Mouse (Mus musculus): ENCODE data around the gene Rnf220. TPM values are rescaled to one million over a fixed set of nuclear protein-coding genes. Genes with fewer than 3 reads are reported as not detected.
A peak's percentile ranks its signal among the peaks of the same experiment; 100 is the strongest.

Rnf220 gene
- polyA plus RNA-seq, 1 experiment from 2014 or later, result 115 TPM

DNA sequence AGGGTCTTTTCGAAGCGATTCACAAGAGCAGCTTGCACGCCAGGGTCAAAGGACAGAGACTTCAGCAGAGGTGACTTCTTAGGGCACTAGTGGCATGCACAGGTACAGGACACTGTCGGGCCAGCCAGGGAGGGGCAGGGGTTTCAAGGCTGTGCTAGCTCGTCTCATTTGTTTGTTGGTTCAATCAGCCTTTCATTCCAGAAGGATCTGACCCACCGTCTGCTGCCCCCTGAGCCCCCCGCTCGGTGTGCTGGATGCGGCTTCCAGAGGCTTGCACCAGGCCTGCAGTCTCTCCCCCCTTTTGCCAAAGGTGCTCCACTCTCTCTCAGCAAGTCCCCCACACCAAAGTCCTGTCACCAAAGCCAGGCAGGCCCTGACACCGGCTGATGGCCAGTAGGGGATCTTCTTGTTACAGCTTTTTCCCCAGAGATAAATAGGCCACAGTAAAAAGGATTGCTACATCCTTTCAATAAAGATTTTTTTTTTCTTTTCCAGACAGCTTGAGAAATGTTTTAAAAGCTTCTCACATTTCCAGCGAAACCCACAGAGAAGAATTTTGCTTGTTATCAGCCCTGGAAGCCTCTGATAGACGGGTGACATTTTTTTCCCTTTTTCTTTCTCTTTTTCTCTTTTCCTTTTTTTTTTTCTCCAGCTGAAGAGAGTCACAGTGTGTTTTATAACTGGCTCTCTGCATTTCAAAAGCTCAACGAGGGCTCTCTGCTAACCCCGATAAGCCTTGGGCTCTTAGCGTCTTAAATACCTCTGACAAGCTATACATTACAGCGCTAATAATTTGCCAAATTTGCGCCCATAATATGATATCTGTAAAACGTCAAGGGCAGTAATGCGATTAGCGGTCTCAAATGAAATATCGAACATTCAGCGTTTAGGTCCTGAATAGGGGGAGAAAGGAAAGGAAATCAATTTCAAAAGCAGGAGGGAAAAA, 105.7 kb downstream of the Rnf220 start:
- 0 out of 2 replicates have a peak, but pooled peaks have one; percentile 28 for ATAC-seq
- Histone ChIP-seq H3K9me3 (replicated peaks) (no peaks in the 10 kb centered on the region), H3K36me3 (ENCODE audit: poor library complexity, severe bottlenecking) (no peaks in the 10 kb centered on the region), H3K4me3 (no peak overlapping the region), H3K27me3 (peaks cover 12% of the 10 kb centered on the region), H3K27ac (no peak overlapping the region), H3K4me1 (peaks cover 27% of the 10 kb centered on the region), H3K4me2 (no peak overlapping the region), H3K9ac (no peak overlapping the region)
- WGBS, result 33% methylated on average over 22 of the region's 22 CpGs

DNA sequence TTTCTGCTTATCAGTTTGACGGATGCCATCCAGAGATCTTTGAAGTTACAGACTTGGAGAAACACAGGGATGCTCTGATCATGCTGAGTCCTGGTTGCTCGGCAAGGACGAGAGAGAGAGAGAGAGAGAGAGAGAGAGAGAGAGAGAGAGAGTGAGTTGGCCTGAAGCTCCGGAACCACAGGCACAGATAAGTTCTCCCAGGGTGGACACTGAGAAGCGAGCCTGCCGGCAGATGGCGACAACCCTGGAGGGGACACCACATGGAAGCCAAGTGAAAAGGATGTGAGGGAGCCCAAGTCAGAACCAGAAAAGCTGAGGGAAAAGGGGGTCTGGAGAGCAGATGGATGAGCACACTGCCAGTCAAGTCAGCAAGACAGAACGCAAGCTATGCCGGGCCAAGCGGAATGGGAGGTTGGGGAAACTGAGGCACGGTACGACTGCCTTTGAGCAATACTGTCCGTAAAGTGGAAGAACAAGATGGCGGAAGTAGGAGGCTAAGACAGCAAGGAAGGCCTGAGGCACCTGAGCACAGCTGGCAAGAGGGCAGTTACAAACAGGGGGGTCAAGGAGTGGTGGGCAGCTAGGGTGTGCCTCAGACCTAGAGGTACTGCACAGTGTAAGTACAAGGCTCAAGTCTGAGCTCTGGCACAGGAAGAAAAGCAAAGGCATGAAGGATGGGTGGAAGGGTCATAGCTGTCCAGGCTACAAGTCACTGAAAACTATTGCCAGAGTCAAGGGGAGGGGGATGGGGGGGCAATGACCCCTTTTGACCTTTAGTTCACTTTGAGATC, 107.4 kb downstream of the Rnf220 start:
- 88% methylated on average over 14 of the region's 14 CpGs for WGBS
- no peaks in the 10 kb centered on the region for H3K36me3 ChIP-seq (ENCODE audit: poor library complexity, severe bottlenecking)
- peaks cover 12% of the 10 kb centered on the region for H3K27me3 ChIP-seq
- ATAC-seq, result no peak
- H3K9ac ChIP-seq, result no peak overlapping the region
- no peaks in the 10 kb centered on the region for H3K9me3 ChIP-seq (replicated peaks)
- no peak overlapping the region for H3K4me3 ChIP-seq
- H3K4me1 ChIP-seq, result peaks cover 27% of the 10 kb centered on the region
- no peak overlapping the region for H3K4me2 ChIP-seq
- no peak overlapping the region for H3K27ac ChIP-seq

DNA sequence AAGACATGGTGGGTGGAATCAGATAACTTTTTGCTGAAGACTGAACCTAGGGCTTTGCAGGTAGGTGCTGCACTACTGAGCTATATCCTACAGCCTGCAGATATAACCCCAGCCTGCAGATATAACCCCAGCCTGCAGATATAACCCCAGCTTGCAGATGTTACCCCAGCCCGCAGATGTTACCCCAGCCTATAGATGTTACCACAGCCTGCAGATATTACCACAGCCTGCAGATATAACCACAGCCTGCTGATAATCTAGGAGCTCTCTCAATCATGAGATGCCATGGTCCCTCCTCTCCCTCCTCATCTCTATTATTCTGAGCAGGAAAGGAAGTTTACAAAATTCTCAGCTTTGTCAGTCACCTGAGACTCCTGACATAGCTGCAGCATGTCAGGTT, 111.6 kb downstream of the Rnf220 start:
- Histone ChIP-seq H3K4me2 (no peak overlapping the region), H3K4me1 (peaks cover 7% of the 10 kb centered on the region), H3K9ac (no peak overlapping the region), H3K27ac (no peak overlapping the region), H3K4me3 (no peak overlapping the region), H3K27me3 (peaks cover 24% of the 10 kb centered on the region), H3K9me3 (replicated peaks) (no peaks in the 10 kb centered on the region), H3K36me3 (ENCODE audit: poor library complexity, severe bottlenecking) (no peaks in the 10 kb centered on the region)
- no peak for ATAC-seq
- 88% methylated on average over 1 of the region's 1 CpGs for WGBS

DNA sequence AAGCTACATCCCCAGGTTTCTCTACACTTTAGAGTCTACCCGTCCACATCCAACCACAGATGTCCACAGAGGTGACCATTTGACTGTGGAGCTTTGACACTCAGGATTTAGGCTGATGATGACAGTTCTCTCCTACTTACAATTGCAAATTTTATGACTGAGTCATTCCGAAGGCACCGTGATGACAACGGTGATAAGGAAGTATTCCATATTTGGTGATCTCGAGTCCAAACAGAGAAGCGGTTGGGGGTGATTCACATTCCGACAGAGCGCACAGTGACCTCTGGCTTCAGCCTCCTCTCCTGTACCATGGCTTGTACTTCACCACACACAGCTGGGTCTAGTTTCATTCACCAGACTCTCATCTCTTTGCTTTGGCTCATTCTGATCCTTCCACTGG, 115.0 kb downstream of the Rnf220 start:
- 94% methylated on average over 8 of the region's 8 CpGs for WGBS
- Histone ChIP-seq H3K27me3 (peaks cover 26% of the 10 kb centered on the region), H3K4me3 (no peak overlapping the region), H3K9me3 (replicated peaks) (0 out of 2 replicates have a peak, but pooled peaks cover 4% of the 10 kb centered on the region), H3K27ac (no peak overlapping the region), H3K4me1 (peaks cover 19% of the 10 kb centered on the region), H3K36me3 (ENCODE audit: poor library complexity, severe bottlenecking) (no peaks in the 10 kb centered on the region), H3K4me2 (no peak overlapping the region), H3K9ac (no peak overlapping the region)
- ATAC-seq, result no peak

DNA sequence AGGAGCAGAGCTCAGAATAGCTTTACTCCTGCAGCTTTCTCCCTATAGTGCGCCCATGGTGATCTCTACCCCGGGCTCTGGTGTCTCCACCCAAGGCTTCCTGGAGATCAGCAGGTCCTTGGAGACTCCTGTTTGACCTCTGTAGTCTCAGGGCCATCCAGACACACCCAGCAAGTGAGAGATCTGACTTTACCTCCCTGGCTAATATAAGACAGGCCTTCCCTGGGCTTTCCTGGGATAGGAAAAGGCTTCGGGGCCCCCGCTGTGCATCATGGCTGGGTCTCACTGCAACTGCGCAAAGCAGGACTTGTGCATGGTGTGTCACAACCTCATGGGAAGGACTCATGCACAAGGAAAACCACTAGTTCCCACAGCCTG, 116.3 kb downstream of the Rnf220 start:
- H3K27ac ChIP-seq, result peak overlapping the region; percentile 59
- peaks cover 26% of the 10 kb centered on the region for H3K4me1 ChIP-seq
- H3K9ac ChIP-seq, result no peak overlapping the region
- ATAC-seq, result peak; percentile 36; the same call in 1 of the 2 replicates
- H3K4me3 ChIP-seq, result no peak overlapping the region
- no peak overlapping the region for H3K4me2 ChIP-seq
- H3K27me3 ChIP-seq, result peaks cover 29% of the 10 kb centered on the region
- WGBS, result 93% methylated on average over 5 of the region's 5 CpGs
- H3K36me3 ChIP-seq (ENCODE audit: poor library complexity, severe bottlenecking), result no peaks in the 10 kb centered on the region
- H3K9me3 ChIP-seq (replicated peaks), result 0 out of 2 replicates have a peak, but pooled peaks cover 4% of the 10 kb centered on the region

DNA sequence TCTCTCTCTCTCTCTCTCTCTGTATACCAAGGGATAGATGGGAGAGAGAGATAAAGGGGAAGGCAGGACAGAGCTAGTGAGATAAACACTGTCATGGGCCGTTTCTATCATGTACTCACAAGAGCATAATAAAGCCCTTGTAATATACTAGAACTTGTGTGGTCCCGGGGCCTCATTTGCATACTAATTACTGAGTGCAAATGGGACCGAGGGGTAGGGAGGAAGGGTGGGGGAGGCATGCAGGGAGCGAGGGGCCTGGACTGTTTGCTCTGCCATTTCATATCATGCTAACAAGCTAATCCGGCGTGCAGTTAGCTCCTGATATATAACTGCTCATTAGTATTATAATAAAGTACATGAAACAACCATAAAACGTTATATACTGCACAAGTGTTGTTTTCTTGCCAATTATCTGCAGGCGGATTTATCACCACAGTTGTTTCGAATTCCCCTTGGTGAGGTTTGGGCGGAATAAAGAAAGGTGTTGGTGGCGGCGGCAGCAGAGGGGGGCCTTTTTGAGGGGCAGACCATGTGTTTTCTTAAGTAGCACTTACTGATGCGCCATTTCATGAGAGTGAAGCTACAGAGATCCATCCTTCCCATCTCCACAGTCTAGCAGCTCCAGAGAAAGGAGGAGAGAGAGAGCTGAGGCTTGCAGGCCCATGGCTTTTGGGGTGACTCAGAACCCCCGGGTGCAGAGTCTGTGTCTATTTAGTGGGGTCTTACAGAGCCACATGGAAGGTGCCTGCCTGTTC, 116.9 kb downstream of the Rnf220 start:
- no peak overlapping the region for H3K9ac ChIP-seq
- 23% methylated on average over 14 of the region's 14 CpGs for WGBS
- H3K27me3 ChIP-seq, result peaks cover 34% of the 10 kb centered on the region
- H3K36me3 ChIP-seq (ENCODE audit: poor library complexity, severe bottlenecking), result no peaks in the 10 kb centered on the region
- peak overlapping the region; percentile 20 for H3K4me2 ChIP-seq
- peak; percentile 86 for ATAC-seq
- H3K4me1 ChIP-seq, result peaks cover 28% of the 10 kb centered on the region
- H3K9me3 ChIP-seq (replicated peaks), result 0 out of 2 replicates have a peak, but pooled peaks cover 4% of the 10 kb centered on the region
- no peak overlapping the region for H3K4me3 ChIP-seq
- H3K27ac ChIP-seq, result peak overlapping the region; percentile 59

DNA sequence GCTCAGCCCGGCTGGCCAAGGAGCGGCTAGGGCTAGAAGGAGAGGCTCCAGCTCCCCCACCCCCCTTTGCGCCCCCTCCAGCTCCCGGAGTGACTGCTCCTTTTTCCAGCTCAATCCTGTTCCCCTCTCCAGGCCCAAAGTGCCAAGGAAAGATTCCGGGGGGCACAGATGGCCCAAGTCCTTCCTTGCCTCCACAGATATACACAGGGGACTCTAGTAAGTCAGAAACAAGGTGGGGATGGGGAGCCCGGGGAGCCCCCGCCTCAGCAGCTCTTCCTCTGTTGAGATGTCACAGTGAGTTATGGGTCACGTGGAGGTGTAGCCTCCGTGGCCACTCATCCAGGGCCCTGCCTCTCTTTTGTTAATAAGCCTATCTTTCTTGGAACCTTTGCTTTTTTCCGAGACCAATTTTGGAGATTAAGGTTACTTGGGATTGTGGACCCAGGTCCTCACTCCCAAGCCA, 122.7 kb downstream of the Rnf220 start:
- Histone ChIP-seq H3K4me2 (peak overlapping the region; percentile 52), H3K36me3 (ENCODE audit: poor library complexity, severe bottlenecking) (no peaks in the 10 kb centered on the region), H3K27me3 (peaks cover 43% of the 10 kb centered on the region), H3K4me3 (peak overlapping the region; percentile 14; the same call in 1 of the 2 replicates), H3K9ac (0 out of 2 replicates have a peak overlapping the region, but pooled peaks have one; percentile 21), H3K27ac (no peak overlapping the region), H3K9me3 (replicated peaks) (0 out of 2 replicates have a peak, but pooled peaks cover 4% of the 10 kb centered on the region), H3K4me1 (peaks cover 39% of the 10 kb centered on the region)
- no peak for ATAC-seq
- WGBS, result 7% methylated on average over 10 of the region's 10 CpGs

DNA sequence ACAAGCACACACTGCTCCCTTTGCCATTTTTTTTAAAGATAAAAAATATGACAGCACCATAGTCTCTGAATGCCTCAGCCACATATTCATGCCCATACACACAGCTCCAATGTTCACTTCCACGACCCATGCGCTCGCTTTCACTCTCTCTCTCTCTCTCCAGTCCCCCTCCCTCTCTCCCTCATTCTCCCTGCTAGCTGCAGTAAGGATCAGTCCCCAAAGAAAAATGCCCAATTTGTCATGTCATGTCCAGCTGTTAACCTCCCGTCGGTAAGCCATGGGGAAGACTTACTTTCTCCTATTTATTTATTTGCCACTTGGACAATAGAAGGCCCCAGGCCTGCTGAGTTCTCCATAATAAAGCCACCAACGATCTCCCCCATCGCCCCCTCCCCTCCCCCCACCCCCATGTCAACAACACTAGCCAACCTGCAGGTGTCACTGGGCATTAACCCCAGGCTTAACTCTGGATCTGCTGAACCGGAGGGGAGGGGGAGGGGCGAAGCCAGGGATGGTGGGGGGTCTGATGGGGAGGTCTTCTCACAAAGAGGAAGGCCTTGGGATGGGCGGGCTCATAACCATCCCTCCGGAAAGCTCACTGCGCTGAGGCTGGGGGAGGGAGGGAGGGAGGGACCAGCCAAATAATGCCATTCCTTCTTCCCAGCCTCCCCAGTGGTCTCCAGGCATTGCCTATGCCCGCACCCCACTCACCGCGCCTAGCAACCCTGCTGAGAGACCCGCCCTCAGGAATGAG, 123.4 kb downstream of the Rnf220 start:
- Histone ChIP-seq H3K4me1 (peaks cover 39% of the 10 kb centered on the region), H3K9me3 (replicated peaks) (0 out of 2 replicates have a peak, but pooled peaks cover 4% of the 10 kb centered on the region), H3K27me3 (peaks cover 42% of the 10 kb centered on the region), H3K9ac (peak overlapping the region; percentile 21; the same call in 1 of the 2 replicates), H3K36me3 (ENCODE audit: poor library complexity, severe bottlenecking) (no peaks in the 10 kb centered on the region), H3K4me2 (peak overlapping the region; percentile 52), H3K4me3 (peak overlapping the region; percentile 14; the same call in 1 of the 2 replicates), H3K27ac (no peak overlapping the region; the same call in 1 of the 2 replicates)
- peak; percentile 85 for ATAC-seq
- under 1% methylated on average over 14 of the region's 16 CpGs for WGBS

DNA sequence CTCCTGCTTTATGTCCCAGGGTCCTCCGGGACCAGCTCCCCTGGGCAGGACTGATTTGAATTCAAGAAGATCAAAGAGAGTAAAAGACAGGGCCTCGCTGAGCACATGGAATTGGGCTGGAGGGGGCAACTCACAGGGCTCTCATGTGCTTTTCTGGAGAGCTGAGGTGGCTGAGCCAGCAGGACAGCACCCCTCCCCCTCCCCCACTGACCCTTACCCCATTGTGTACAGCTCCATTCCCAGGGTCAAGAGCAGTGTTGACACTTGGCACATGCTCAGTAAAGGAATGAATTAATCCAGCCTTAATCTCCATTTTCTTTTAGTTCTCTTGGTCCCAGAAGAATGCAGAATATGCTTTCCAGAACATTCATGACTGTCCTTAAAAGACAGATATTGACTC, 125.0 kb downstream of the Rnf220 start:
- Histone ChIP-seq H3K27ac (no peak overlapping the region), H3K4me2 (no peak overlapping the region), H3K27me3 (peaks cover 46% of the 10 kb centered on the region), H3K36me3 (ENCODE audit: poor library complexity, severe bottlenecking) (no peaks in the 10 kb centered on the region), H3K4me3 (no peak overlapping the region), H3K4me1 (peaks cover 42% of the 10 kb centered on the region), H3K9ac (no peak overlapping the region), H3K9me3 (replicated peaks) (no peaks in the 10 kb centered on the region)
- no peak for ATAC-seq
- 13% methylated on average over 2 of the region's 2 CpGs for WGBS

DNA sequence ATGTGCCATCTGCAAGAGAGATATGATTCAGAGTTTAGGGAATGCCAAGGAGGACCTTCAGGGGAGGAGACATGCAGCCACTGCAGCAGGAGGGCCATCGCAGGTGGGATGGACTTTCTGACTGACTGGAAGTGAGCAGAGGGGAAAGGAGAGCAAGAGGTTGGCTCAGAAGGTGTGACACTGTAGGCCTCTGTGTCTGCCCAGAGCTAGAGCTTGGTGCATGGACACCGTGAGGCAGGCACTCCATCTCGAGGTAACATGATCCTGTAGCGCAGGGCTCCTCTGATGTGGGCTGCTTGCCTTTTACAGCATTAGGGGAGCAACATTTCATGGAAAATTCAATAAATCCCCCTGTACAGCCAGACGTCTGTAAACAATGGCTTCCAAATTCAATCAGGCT, 126.5 kb downstream of the Rnf220 start:
- Histone ChIP-seq H3K27me3 (peaks cover 41% of the 10 kb centered on the region), H3K4me1 (peaks cover 35% of the 10 kb centered on the region), H3K9me3 (replicated peaks) (no peaks in the 10 kb centered on the region), H3K4me2 (no peak overlapping the region), H3K9ac (no peak overlapping the region), H3K36me3 (ENCODE audit: poor library complexity, severe bottlenecking) (no peaks in the 10 kb centered on the region), H3K4me3 (no peak overlapping the region), H3K27ac (no peak overlapping the region)
- no peak for ATAC-seq
- 60% methylated on average over 5 of the region's 5 CpGs for WGBS

DNA sequence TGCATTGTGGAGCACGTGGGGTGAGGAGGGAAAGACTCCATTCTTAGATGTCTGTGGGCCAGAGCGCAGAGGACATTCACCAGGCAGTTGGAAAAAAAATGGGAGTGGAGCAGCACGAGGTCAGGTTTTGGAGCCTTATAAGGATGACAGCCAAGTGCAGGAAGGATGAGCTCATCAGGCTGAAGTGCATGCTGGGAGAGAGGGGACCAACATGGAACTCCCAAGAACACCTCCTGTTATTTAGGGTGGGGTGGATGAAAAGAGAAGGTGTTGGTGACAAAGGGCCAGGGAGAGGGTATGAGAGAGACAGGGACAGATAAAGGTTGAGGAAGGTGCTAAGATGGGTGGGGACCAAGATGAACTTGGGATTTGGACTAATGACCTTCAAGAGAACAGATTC, 127.3 kb downstream of the Rnf220 start:
- no peak overlapping the region for H3K27ac ChIP-seq
- H3K4me2 ChIP-seq, result no peak overlapping the region
- 89% methylated on average over 3 of the region's 3 CpGs for WGBS
- peaks cover 42% of the 10 kb centered on the region for H3K27me3 ChIP-seq
- ATAC-seq, result no peak
- H3K36me3 ChIP-seq (ENCODE audit: poor library complexity, severe bottlenecking), result no peaks in the 10 kb centered on the region
- peaks cover 29% of the 10 kb centered on the region for H3K4me1 ChIP-seq
- no peak overlapping the region for H3K4me3 ChIP-seq
- no peak overlapping the region for H3K9ac ChIP-seq
- no peaks in the 10 kb centered on the region for H3K9me3 ChIP-seq (replicated peaks)

Measured in forebrain, embryonic 13.5 days (tissue).